Mouse (Mus musculus): ENCODE data around the gene Olfr1465. TPM values are rescaled to one million over a fixed set of nuclear protein-coding genes. Genes with fewer than 3 reads are reported as not detected.

The Olfr1465 gene
- not detected in 2 replicates for total RNA-seq (2021)
- long read RNA-seq, experiment 1 = 0 reads
- long read RNA-seq, experiment 2 = 0 reads

- no peak for DNase-seq
Measured at GRCm38 (mm10) chr19:13315441-13315840, at the start of gene Olfr1465. Olfr1465 (minus strand) TSS chr19:13315541.

GRCm38 (mm10) chr19:13361936-13362335 is 46.6 kb upstream of the Olfr1465 start, which contains the start of gene Olfr1467:
Olfr1467 (plus strand) TSS chr19:13362236.
- no peak for DNase-seq

- DNase-seq = no peak
Measured at GRCm38 (mm10) chr19:13338562-13338961, 23.2 kb upstream of the Olfr1465 start, which contains the start of gene Olfr1466. Olfr1466 (plus strand) TSS chr19:13338862.

Other genes with a start within 250 kb of the Olfr1465 start
- gene Olfr1457, start 217.7 kb downstream of the Olfr1465 start, total RNA-seq (2021) = not detected in 2 replicates
- not detected in 2 replicates for gene Olfr1458, start 208.8 kb downstream of the Olfr1465 start, total RNA-seq (2021)
- gene Olfr1459, start 166.0 kb downstream of the Olfr1465 start, total RNA-seq (2021) = 0.04 and 0.07 TPM in 2 replicates
- gene Olfr1461, start 152.5 kb downstream of the Olfr1465 start, total RNA-seq (2021) = not detected in 2 replicates
- gene Olfr1462, start 129.8 kb downstream of the Olfr1465 start, total RNA-seq (2021) = not detected in 2 replicates
- gene Olfr1463, start 84.2 kb downstream of the Olfr1465 start, total RNA-seq (2021) = not detected in 2 replicates
- gene Olfr1466, start 23.3 kb upstream of the Olfr1465 start, total RNA-seq (2021) = not detected in 2 replicates
- not detected in 2 replicates for gene Olfr1467, start 46.7 kb upstream of the Olfr1465 start, total RNA-seq (2021)
- gene Olfr1469, start 92.3 kb upstream of the Olfr1465 start, total RNA-seq (2021) = not detected in 2 replicates
- gene Olfr1471, start 127.9 kb upstream of the Olfr1465 start, total RNA-seq (2021) = not detected in 2 replicates
- gene Olfr1472, start 140.5 kb upstream of the Olfr1465 start, total RNA-seq (2021) = not detected in 2 replicates
- not detected in 2 replicates for gene Olfr1474, start 154.0 kb upstream of the Olfr1465 start, total RNA-seq (2021)
- gene Olfr1475, start 164.7 kb upstream of the Olfr1465 start, total RNA-seq (2021) = not detected in 2 replicates
- not detected in 2 replicates for gene Olfr1477, start 185.0 kb upstream of the Olfr1465 start, total RNA-seq (2021)
- gene Olfr1480, start 212.4 kb upstream of the Olfr1465 start, total RNA-seq (2021) = not detected in 2 replicates

Data from adrenal gland, postnatal 14 days (tissue).